Mouse (Mus musculus) left cerebral cortex, postnatal 25 days (tissue): ENCODE data around the gene Nrp2. TPM values are rescaled to one million over a fixed set of nuclear protein-coding genes. Genes with fewer than 3 reads are reported as not detected.

Experiments used
- DNase-seq, 2 experiments: peaks; one replicate each; pipeline ENCODE4 v3.0.0; 2022; ENCODE audit warnings: low spot score in 2 of 2, mixed read lengths in 1 of 2
- intact Hi-C: fragments of 180-260 bp; cut with DNase I; formaldehyde crosslinking; loops from one replicate; pipeline ENCODE4 v1.15.1; 2025
- total RNA-seq, 2 experiments: library from RNA; stranded (reverse); gene quantifications; 2 replicates each; pipeline ENCODE4 v1.2.3; 2021

The Nrp2 gene
- 10 to 100 TPM; 26.1 to 36.8 TPM for total RNA-seq

GRCm38 (mm10) chr1:62703158-62704116 is at the start of gene Nrp2:
Nrp2 (plus strand) TSS chr1:62703285.
- intact Hi-C loops = loop anchor here (2.0 to 5.0 kb wide), 6 partner anchors 224 to 1566 kb away; no protein-coding TSS in a partner anchor
- peak; percentile 69 to 85 for DNase-seq

- intact Hi-C loops = no loop called here
- DNase-seq = no peak
Observed at GRCm38 (mm10) chr1:62654436-62654835, 48.6 kb upstream of the Nrp2 start.

- no peak for DNase-seq
- intact Hi-C loops = no loop called here
Observed at GRCm38 (mm10) chr1:62664960-62665645, 38.0 kb upstream of the Nrp2 start.

GRCm38 (mm10) chr1:62665771-62666730 is 37.0 kb upstream of the Nrp2 start:
- no peak for DNase-seq
- intact Hi-C loops = no loop called here

GRCm38 (mm10) chr1:62666780-62667179 is 36.3 kb upstream of the Nrp2 start:
- no peak for DNase-seq
- intact Hi-C loops = no loop called here

- no peak for DNase-seq
- intact Hi-C loops = no loop called here
Observed at GRCm38 (mm10) chr1:62678611-62679344, 24.3 kb upstream of the Nrp2 start.

GRCm38 (mm10) chr1:62679466-62679865 is 23.6 kb upstream of the Nrp2 start:
- no peak for DNase-seq

GRCm38 (mm10) chr1:62682456-62683385 is 20.4 kb upstream of the Nrp2 start:
- intact Hi-C loops = no loop called here
- peak in 1 of 2 experiments; percentile 55 for DNase-seq

More at GRCm38 (mm10) chr1:62679466-62679865, 23.6 kb upstream of the Nrp2 start:
- intact Hi-C loops = no loop called here

- no peak for DNase-seq
- intact Hi-C loops = no loop called here
Observed at GRCm38 (mm10) chr1:62683498-62683897, 19.6 kb upstream of the Nrp2 start.

- intact Hi-C loops = loop anchor here (2.0 to 5.0 kb wide), 2 partner anchors 93 to 220 kb away; no protein-coding TSS in a partner anchor
- DNase-seq = peak; percentile 67 to 95
Observed at GRCm38 (mm10) chr1:62687511-62687910, 15.6 kb upstream of the Nrp2 start.

- intact Hi-C loops = loop anchor here (10.0 kb wide), 2 partner anchors 296 to 916 kb away; no protein-coding TSS in a partner anchor
- no peak for DNase-seq
Observed at GRCm38 (mm10) chr1:62691175-62691574, 11.9 kb upstream of the Nrp2 start.

- intact Hi-C loops = loop anchor here (10.0 kb wide), 2 partner anchors 302 to 922 kb away; no protein-coding TSS in a partner anchor
- DNase-seq = no peak
Observed at GRCm38 (mm10) chr1:62696312-62696982, 6.6 kb upstream of the Nrp2 start.

GRCm38 (mm10) chr1:62696983-62697341 is 6.1 kb upstream of the Nrp2 start:
- intact Hi-C loops = loop anchor here (10.0 kb wide), 2 partner anchors 302 to 922 kb away; no protein-coding TSS in a partner anchor
- peak; percentile 42 to 57 for DNase-seq

GRCm38 (mm10) chr1:62697353-62697752 is 5.7 kb upstream of the Nrp2 start:
- intact Hi-C loops = loop anchor here (10.0 kb wide), 2 partner anchors 303 to 923 kb away; no protein-coding TSS in a partner anchor
- no peak for DNase-seq

- intact Hi-C loops = loop anchor here (5.0 to 10.0 kb wide), 7 partner anchors 228 to 1562 kb away; no protein-coding TSS in a partner anchor
- DNase-seq = no peak
Observed at GRCm38 (mm10) chr1:62699801-62700200, 3.3 kb upstream of the Nrp2 start.

- peak; percentile 74 to 88 for DNase-seq
- intact Hi-C loops = loop anchor here (5.0 kb wide), 5 partner anchors 226 to 1564 kb away; no protein-coding TSS in a partner anchor
Observed at GRCm38 (mm10) chr1:62701065-62701921, 1.8 kb upstream of the Nrp2 start.
